Mouse (Mus musculus) right cerebral cortex, postnatal 14 days (tissue): Measurements from ENCODE around the gene Grin1.

Source experiments
- DNase-seq: peaks from one replicate; pipeline ENCODE4 v3.0.0; 2022

Grin1 gene

GRCm38 (mm10) chr2:25318971-25319773 lies at the start of gene Grin1:
Gene Grin1, minus strand, starts transcription at chr2:25319187.
- peak; percentile 91 for DNase-seq

DNA sequence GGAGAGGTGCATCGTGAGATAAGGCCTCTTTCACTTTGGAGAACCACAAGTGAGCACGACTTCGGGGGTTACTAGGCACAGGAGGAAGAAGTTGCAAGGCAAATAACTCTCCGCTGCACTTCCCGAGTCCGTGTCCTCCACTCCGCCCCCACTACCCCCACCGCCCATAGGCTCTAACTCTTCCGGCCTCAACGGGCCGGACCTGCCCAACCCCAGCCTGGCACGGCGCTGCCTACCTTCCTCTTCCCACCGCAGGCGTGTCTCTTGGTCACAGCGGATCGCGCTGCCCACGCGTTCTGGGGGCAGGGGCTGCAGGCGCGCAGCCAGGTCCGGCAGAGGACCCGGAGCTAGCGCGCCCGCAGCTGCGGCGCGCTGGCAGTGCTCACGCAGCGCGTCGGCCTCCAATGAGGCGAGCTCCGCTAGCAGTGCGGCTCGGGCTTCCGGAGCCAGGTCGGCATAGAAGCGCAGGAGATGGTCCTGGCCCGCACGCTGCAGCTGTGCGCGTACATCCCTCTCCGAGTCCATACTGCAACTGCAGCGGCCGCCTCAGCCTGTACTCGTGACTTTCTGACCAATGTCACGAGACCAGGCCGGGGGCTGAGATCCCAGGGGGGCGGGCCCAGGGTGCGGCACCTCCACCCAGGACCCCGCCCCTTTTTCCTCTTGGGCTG lies 46.2 kb upstream of the Grin1 start, which contains the start of gene Uap1l1:
Gene Uap1l1, minus strand, starts transcription at position 592 of the 671 bp plus-strand sequence.
- DNase-seq, result peak; percentile 58

GRCm38 (mm10) chr2:25364761-25365090 lies 45.7 kb upstream of the Grin1 start:
- no peak for DNase-seq

DNA sequence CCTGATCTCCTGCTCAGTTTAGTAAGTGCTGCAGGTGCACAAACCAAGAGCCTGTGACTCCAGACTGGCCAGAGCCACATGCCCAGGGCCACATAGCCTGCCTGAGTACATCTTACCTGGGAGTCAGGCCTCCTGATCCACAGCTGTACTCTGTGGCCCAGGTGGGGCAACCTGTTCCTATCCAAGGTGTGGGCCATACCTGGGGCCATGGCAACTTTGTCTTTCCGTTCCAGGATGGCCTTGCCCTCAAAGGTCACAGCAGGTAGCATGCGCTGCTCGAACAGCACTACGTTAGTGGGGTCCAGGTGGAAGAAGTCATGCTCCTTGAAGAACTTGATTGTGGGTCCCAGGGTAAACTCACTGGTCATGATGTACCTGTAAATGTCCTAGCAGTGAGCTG lies 45.3 kb upstream of the Grin1 start:
- no peak for DNase-seq

DNA sequence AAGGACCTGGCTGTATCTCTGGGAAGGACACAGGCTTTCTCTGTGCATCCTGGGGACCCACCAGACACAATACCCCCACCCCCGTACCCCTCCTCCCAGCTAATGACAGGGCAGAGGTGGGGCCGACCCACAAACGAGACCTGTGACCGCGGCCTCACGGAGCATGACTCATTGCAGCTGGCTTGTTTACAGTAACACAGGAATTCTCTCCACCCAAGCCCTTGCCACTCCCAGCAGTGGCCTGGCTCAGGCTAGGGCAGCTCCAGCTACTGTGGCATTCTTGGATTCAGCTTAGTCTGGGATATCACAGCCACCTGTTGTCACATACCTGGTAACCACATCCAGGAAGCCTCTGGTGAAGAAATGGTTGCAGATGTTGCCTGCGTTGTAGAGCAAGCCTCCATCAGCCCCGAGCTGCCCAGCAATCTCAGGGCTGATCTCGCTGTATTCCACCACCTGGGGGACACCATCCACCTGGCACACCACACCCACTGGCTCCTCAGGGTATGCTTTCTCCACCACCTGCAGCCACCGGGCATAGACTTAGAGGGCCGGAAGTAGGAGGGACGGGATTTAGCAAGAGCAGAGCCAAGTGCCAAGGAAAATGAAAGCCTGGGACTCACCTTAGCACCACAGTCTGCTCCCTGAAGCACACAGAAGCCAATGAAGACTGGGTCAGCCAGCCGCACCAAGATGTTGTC lies 44.6 kb upstream of the Grin1 start:
- DNase-seq, result no peak

- no peak for DNase-seq
Observed at GRCm38 (mm10) chr2:25359848-25360247, 40.9 kb upstream of the Grin1 start.

DNA sequence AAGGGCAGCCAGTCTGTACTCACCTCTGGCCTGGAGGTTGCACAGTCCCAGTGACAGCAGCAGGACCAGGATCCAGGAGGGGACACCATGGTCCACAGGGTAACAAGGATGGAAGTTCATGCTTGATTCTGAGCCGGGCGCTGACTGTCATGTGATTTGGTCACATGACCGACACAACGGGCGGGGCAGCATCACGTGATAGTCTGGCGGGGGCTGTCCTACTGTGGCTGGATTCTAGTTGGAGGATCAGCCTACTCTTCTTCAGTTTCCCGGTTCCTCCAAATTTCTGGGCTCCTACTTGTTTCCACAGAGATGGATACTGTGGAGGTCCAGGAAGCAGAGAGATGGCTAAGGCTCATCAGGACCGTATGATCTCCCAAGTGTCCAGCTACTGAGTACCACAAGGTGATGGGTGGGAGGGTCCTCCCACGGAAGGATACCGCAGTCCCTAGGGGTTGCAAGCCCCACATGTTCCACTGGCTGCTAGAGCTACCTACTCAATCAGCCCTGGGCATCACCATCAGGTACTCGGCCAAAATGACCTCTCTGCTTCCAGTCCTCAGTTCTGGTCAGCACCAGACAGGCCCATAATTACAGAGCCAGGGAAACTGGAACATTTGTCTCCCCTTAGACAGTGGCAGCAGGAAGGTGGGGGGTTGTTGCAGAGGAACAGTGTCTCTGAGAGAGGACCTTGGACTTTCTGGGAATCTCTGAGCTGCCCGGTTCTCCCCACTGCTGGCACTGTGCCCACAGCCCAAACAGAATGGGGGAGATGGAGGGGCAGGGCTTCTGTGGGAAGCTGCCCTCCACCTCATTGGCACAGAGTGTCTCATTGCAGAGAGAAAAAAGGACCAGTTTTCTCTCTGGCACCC lies 37.5 kb upstream of the Grin1 start, which contains the start of gene Dpp7:
Gene Dpp7, minus strand, starts transcription at position 152 of the 872 bp plus-strand sequence.
- DNase-seq, result peak; percentile 81

- DNase-seq, result no peak
Observed at GRCm38 (mm10) chr2:25355419-25356066, 36.6 kb upstream of the Grin1 start.

GRCm38 (mm10) chr2:25354211-25354610 lies 35.2 kb upstream of the Grin1 start:
- no peak for DNase-seq

DNA sequence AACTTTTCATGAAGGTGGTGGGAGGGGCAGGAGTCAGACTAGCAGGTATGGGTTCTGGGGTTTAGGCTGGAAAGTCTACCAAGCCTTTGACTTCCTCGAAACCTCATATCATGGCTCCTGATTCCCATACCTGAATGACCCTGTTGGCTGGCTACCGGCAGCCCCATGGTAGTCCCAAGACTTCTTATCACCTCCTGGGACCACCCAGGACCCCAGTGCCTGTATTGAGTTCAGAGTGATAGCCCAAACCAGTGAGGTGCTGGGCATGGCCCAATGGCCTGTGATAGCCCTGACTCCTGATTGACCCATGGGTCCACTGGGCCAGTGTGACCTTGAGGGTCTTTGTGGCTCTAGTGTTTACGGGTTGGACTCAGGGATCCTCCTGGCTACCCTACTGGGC lies 31.7 kb upstream of the Grin1 start:
- no peak for DNase-seq

DNA sequence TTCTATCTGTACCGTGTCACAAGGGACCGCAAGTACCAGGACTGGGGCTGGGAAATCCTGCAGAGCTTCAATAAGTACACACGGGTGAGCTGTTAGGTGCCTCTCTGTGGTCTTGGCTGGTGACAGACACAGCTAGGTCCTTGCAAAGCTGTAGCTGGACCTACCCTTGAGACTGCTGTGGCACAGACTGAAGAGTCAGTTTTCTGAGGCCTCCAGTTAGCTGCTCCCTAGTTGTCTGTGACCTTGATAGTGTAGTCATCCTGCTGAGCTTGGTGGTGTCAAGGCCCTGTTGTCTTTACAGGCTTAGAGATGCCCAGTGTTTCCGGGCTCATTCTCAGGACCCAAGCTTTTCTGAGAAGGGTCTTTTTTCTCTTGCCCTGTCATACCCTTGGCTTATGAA lies 30.5 kb upstream of the Grin1 start:
- DNase-seq, result no peak

- DNase-seq, result no peak
Observed at GRCm38 (mm10) chr2:25348162-25348561, 29.2 kb upstream of the Grin1 start.

- no peak for DNase-seq
Observed at GRCm38 (mm10) chr2:25338303-25338702, 19.3 kb upstream of the Grin1 start.

- DNase-seq, result no peak
Observed at GRCm38 (mm10) chr2:25333569-25333968, 14.6 kb upstream of the Grin1 start.

DNA sequence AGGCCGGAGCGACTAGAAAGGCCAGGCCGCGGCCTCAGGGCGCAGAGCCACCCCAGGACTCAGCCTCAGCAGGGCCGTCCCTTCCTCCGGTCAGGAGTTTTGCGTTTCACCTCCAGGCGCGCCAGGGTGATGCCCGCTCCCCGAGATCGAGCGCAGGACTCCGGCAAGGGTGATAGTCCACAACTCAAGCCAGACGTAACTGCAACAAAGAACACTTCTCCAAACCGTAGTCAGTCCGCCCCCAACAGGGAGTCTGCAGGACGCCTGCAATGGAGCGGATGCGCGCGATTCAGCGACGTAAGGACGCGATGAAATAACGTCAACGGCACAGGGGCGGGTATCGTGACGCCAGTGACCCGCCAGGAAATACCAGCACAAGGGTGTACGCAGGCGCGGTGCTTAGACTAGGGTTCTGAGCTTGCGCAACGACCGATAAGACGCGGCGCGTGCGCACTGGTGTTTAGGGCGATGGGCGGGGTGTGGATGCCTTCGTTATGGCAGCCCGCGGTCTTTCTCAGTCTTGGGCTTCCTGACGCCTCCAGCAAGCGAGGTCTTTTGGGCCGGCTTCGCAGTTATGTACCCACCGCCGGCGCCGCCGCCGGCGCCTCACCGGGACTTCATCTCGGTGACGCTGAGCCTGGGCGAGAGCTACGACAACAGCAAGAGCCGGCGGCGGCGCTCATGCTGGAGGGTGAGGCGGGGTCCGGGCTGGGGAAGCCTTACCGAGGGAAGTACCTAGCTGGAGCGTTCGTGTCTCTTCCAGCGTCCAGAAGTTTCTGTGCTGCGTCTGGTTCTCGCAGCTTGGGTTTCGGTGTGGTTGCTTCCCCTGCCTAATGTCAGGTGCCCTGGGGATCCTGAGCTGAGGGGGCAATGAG lies 13.5 kb upstream of the Grin1 start, which contains the start of gene Man1b1:
Gene Man1b1, plus strand, starts transcription at position 53 of the 875 bp plus-strand sequence.
- DNase-seq, result peak; percentile 99

DNA sequence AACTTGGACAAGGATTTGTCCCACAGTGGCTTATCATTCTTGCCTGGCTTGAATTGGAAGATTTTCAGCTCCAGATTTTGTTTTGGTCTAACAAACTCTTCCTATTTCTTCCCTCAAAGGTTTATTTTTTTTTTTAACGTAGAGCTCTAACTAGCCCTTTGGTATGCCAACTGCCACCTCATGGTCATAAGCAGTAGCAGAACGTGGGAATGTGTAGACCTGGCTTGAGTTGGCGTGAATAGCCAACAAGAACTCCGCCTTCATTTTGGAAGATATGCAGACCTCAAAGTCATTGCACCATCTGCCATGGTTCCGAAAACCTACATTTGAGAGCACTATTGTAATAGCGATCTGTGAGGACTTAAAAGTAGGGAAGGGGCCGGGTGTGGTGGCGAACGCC lies 12.5 kb upstream of the Grin1 start:
- DNase-seq, result no peak

DNA sequence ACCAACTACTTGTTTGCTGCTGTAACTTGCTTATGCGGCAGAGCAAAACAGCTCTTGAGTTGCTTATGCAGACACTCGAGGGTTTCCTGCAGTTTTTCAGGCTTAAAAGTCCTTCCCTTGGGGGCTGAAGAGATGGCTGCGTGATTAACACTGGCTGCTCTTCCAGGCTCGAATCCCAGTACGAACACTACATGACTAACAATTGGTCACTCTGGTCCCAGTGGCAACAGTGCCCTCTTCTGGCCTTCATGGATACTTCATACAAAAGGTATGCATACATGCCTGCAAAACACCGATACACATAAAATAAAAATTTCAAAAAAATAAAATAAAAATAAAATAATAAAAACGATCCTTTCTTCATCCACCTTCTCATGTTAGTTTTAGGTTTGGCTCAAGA lies 9.5 kb upstream of the Grin1 start:
- DNase-seq, result peak; percentile 41

GRCm38 (mm10) chr2:25326036-25326435 lies 7.0 kb upstream of the Grin1 start:
- DNase-seq, result no peak

DNA sequence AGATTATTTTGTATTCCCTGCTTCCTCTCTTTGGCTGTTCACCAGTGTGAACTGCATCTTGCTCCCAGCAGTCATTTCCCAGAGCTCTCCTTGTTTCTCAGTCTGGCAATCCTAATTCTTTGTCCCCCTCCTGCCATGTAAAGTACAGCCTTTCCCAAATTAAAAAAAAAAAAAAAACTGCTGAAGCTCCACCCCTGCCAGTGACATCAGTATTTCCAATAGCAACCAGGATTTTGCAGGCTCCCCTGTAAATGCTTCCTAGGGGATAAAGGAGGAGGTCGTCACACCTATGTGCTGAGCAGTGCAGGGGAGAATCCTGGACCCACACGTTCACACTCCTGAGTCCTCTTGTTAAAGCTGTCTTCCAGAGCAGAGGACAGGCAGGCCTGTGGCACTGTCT lies 1.1 kb upstream of the Grin1 start:
- DNase-seq, result no peak

GRCm38 (mm10) chr2:25318119-25318966 lies 644 bp downstream of the Grin1 start:
- peak; percentile 36 for DNase-seq
